Mouse (Mus musculus): Measurements from ENCODE around the gene Brd7. TPM values are rescaled to one million over a fixed set of nuclear protein-coding genes. Genes with fewer than 3 reads are reported as not detected.
A peak's percentile ranks its signal among the peaks of the same experiment; 100 is the strongest.

Brd7 gene
- polyA plus RNA-seq, 1 experiment from 2014 or later: 32.9 TPM

DNA sequence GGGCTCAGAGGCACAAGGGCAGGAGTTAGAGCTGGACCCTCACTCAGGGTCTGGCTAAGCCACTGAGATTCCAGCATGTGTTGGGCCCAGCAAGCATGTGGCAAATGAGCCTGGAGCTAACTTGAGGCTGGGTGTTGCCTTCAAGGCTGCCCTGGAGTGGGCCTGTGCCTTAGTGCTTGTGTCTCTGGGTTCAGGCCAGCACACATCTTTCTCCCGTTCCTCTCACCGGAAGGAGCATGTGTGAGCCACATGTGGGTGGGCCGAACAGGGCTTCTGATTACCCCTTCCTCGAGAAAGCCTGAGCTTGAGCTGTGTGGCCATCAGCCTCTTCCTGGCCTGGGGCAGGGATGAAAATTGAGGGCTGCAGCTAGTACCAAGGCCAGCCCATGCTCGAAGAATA is 44.7 kb downstream of the Brd7 start:
- Histone ChIP-seq H3K27ac (ENCODE audit: low read length) (no peak overlapping the region), H3K27me3 (replicated peaks; ENCODE audit: control insufficient read depth, insufficient read depth, low read length) (no peaks in the 10 kb centered on the region), H3K36me3 (ENCODE audit: control insufficient read depth, insufficient read depth, low read length) (no peaks in the 10 kb centered on the region), H3K4me2 (ENCODE audit: low read depth, low read length) (no peak overlapping the region), H3K4me3 (ENCODE audit: low read length) (no peak overlapping the region), H3K4me1 (ENCODE audit: control insufficient read depth, insufficient read depth, low read length) (peaks cover 15% of the 10 kb centered on the region), H3K9ac (ENCODE audit: low read depth, low read length) (peak overlapping the region; percentile 14; the same call in 1 of the 2 replicates), H3K9me3 (ENCODE audit: control insufficient read depth, low read length) (no peaks in the 10 kb centered on the region)
- WGBS: 66% methylated on average over 5 of the region's 5 CpGs
- ATAC-seq: no peak

DNA sequence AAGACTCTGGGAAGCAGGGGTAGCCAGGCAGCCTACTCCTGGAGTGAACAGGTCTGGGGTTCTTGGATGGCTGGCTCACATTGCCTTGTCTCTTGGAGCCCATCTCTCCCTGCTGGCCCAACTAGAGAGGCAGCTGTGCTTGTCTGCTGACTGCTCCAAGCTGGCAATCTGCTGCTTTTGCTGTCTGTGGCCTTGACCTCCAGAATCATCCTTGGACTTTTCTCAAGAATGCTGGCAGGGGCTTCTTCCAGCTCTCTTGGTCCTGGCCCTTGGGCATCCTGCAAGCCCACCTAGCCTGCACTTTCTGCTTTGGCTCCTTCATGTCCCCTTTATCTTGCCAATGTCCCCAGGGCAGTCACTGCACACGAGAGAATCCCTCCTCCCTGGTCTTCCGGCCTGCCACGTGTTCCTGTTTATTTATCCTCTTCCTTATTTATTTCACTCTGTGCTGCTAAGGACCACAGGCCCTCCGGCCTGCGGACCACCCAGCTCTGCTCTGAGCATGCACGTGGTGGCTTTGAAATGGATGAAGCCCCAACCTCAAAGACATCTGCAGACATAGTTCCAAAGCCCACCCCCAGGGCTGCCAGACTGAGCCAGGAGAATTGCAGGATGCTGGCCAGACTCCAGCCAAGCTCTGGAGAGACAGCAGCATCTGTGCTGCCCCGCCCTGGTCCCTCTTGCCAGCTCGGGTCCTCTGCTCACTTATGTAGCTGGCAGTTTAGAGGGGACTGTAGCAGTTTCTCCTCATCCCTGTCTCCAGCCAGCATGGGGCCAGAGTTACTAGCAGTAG is 45.7 kb downstream of the Brd7 start:
- H3K27me3 ChIP-seq (replicated peaks; ENCODE audit: control insufficient read depth, insufficient read depth, low read length): no peaks in the 10 kb centered on the region
- peak overlapping the region; percentile 27; the same call in 1 of the 2 replicates for H3K27ac ChIP-seq (ENCODE audit: low read length)
- H3K4me2 ChIP-seq (ENCODE audit: low read depth, low read length): no peak overlapping the region
- ATAC-seq: peak; percentile 82
- peak overlapping the region; percentile 19; the same call in 1 of the 2 replicates for H3K9ac ChIP-seq (ENCODE audit: low read depth, low read length)
- peaks cover 15% of the 10 kb centered on the region for H3K4me1 ChIP-seq (ENCODE audit: control insufficient read depth, insufficient read depth, low read length)
- no peaks in the 10 kb centered on the region for H3K36me3 ChIP-seq (ENCODE audit: control insufficient read depth, insufficient read depth, low read length)
- WGBS: 33% methylated on average over 8 of the region's 8 CpGs
- no peak overlapping the region for H3K4me3 ChIP-seq (ENCODE audit: low read length)
- H3K9me3 ChIP-seq (ENCODE audit: control insufficient read depth, low read length): no peaks in the 10 kb centered on the region

DNA sequence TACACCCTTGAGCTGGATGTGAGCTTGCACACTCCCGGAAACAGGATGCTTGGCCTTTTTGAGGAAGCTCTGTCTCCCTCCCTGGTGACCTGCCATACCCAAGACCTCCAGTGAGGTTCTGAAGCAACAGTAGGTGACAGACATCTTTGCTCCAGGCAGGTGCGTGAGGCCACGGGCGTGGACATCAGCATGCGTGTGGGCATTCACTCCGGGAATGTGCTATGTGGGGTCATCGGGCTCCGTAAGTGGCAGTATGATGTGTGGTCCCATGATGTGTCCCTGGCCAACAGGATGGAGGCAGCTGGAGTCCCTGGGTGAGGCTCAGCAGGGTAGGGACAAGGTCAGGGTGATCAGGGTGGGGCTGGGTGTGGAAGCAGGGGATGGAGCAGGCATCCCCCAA is 46.7 kb downstream of the Brd7 start:
- Histone ChIP-seq H3K4me1 (ENCODE audit: control insufficient read depth, insufficient read depth, low read length) (peaks cover 15% of the 10 kb centered on the region), H3K9me3 (ENCODE audit: control insufficient read depth, low read length) (no peaks in the 10 kb centered on the region), H3K9ac (ENCODE audit: low read depth, low read length) (no peak overlapping the region), H3K4me2 (ENCODE audit: low read depth, low read length) (no peak overlapping the region), H3K27me3 (replicated peaks; ENCODE audit: control insufficient read depth, insufficient read depth, low read length) (no peaks in the 10 kb centered on the region), H3K27ac (ENCODE audit: low read length) (no peak overlapping the region), H3K36me3 (ENCODE audit: control insufficient read depth, insufficient read depth, low read length) (no peaks in the 10 kb centered on the region), H3K4me3 (ENCODE audit: low read length) (no peak overlapping the region)
- ATAC-seq: no peak
- 94% methylated on average over 8 of the region's 8 CpGs for WGBS

DNA sequence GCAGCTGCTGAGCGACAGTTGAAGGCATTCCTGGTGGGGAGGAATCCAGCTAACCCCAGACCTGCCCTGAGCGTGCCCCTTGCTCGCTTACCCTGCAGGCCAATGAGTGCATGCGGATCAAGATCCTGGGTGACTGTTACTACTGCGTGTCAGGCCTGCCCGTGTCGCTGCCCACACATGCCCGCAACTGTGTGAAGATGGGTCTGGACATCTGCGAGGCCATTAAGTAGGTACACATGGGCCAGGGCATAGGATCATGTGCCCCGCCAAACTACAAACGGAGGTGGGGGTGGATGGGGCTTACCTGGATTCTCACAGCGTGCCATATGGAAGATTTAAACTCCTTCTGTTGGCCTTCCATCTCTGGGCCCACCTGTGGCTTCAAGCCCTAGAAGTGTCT is 48.0 kb downstream of the Brd7 start:
- ATAC-seq: no peak
- WGBS: 92% methylated on average over 12 of the region's 12 CpGs
- Histone ChIP-seq H3K36me3 (ENCODE audit: control insufficient read depth, insufficient read depth, low read length) (no peaks in the 10 kb centered on the region), H3K9me3 (ENCODE audit: control insufficient read depth, low read length) (no peaks in the 10 kb centered on the region), H3K27ac (ENCODE audit: low read length) (no peak overlapping the region), H3K4me2 (ENCODE audit: low read depth, low read length) (no peak overlapping the region), H3K4me3 (ENCODE audit: low read length) (no peak overlapping the region), H3K27me3 (replicated peaks; ENCODE audit: control insufficient read depth, insufficient read depth, low read length) (no peaks in the 10 kb centered on the region), H3K4me1 (ENCODE audit: control insufficient read depth, insufficient read depth, low read length) (peaks cover 15% of the 10 kb centered on the region), H3K9ac (ENCODE audit: low read depth, low read length) (no peak overlapping the region)

DNA sequence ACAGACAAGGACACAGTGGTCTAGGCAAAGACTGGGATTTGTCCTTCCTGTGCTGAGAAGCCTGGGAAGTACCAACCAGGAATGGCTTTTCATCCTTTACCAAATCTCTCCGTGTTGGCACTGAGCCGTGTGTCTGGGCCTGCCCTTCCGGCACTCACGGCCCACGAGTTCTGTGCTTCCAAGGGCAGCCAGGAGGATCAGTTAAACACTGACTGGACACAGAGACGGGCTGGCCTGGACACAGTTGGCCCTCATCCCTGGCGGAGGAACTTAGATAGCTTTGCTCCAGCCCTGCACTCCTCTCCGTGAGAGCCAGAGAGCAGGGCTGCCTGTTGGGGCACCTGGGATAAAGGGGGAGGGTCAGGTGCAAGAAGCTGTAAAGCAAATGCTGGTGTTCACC is 49.0 kb downstream of the Brd7 start:
- Histone ChIP-seq H3K4me1 (ENCODE audit: control insufficient read depth, insufficient read depth, low read length) (peaks cover 15% of the 10 kb centered on the region), H3K36me3 (ENCODE audit: control insufficient read depth, insufficient read depth, low read length) (no peaks in the 10 kb centered on the region), H3K4me3 (ENCODE audit: low read length) (no peak overlapping the region), H3K9ac (ENCODE audit: low read depth, low read length) (no peak overlapping the region), H3K27me3 (replicated peaks; ENCODE audit: control insufficient read depth, insufficient read depth, low read length) (no peaks in the 10 kb centered on the region), H3K27ac (ENCODE audit: low read length) (no peak overlapping the region), H3K4me2 (ENCODE audit: low read depth, low read length) (no peak overlapping the region), H3K9me3 (ENCODE audit: control insufficient read depth, low read length) (no peaks in the 10 kb centered on the region)
- no peak for ATAC-seq
- WGBS: 69% methylated on average over 8 of the region's 8 CpGs

DNA sequence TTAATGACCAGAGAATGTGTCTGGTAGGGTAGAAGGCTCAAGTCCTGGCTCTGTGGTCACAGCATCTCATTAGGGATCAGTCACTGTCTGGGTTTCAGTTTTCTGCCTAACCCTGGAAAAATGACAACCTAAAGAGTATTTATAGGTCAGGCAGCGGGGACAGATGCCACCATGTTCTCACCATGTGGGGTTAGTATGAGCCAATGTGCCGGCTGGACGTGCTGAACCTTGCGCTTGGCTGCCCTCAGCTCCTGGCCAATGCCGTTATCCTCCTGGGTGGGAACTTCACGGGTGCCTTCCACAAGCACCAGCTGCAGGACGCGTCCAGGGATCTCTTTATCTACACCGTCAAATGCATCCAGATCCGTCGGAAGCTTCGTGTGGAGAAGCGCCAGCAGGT is 51.7 kb downstream of the Brd7 start:
- H3K36me3 ChIP-seq (ENCODE audit: control insufficient read depth, insufficient read depth, low read length): no peaks in the 10 kb centered on the region
- no peak for ATAC-seq
- no peak overlapping the region for H3K4me3 ChIP-seq (ENCODE audit: low read length)
- H3K4me2 ChIP-seq (ENCODE audit: low read depth, low read length): no peak overlapping the region
- no peak overlapping the region for H3K27ac ChIP-seq (ENCODE audit: low read length)
- H3K9me3 ChIP-seq (ENCODE audit: control insufficient read depth, low read length): no peaks in the 10 kb centered on the region
- H3K9ac ChIP-seq (ENCODE audit: low read depth, low read length): no peak overlapping the region
- H3K27me3 ChIP-seq (replicated peaks; ENCODE audit: control insufficient read depth, insufficient read depth, low read length): no peaks in the 10 kb centered on the region
- no peaks in the 10 kb centered on the region for H3K4me1 ChIP-seq (ENCODE audit: control insufficient read depth, insufficient read depth, low read length)
- 90% methylated on average over 13 of the region's 13 CpGs for WGBS

DNA sequence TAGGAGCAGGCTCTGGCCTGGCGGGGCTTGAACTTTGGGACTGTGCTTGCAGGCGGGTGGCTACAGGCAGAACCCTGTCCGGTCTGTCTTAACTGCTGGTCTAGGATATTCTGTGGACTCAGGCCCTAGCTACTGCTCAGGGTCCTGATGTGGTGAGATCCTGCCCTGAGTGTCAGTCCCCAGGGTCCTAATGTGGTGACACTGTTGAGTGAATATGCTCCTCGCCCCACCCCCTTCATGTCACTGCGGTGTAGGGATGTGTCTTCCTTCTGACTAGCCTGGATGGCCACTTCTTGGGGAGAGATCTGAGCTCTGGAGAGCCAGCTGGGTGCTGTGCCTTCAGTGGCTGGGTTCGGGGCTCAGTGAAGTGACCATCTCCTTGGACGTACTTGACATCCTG is 52.1 kb downstream of the Brd7 start:
- H3K27me3 ChIP-seq (replicated peaks; ENCODE audit: control insufficient read depth, insufficient read depth, low read length): no peaks in the 10 kb centered on the region
- H3K4me3 ChIP-seq (ENCODE audit: low read length): no peak overlapping the region
- no peaks in the 10 kb centered on the region for H3K4me1 ChIP-seq (ENCODE audit: control insufficient read depth, insufficient read depth, low read length)
- H3K9ac ChIP-seq (ENCODE audit: low read depth, low read length): no peak overlapping the region
- no peak overlapping the region for H3K27ac ChIP-seq (ENCODE audit: low read length)
- no peaks in the 10 kb centered on the region for H3K36me3 ChIP-seq (ENCODE audit: control insufficient read depth, insufficient read depth, low read length)
- H3K9me3 ChIP-seq (ENCODE audit: control insufficient read depth, low read length): no peaks in the 10 kb centered on the region
- WGBS: 86% methylated on average over 7 of the region's 7 CpGs
- H3K4me2 ChIP-seq (ENCODE audit: low read depth, low read length): no peak overlapping the region
- no peak for ATAC-seq

DNA sequence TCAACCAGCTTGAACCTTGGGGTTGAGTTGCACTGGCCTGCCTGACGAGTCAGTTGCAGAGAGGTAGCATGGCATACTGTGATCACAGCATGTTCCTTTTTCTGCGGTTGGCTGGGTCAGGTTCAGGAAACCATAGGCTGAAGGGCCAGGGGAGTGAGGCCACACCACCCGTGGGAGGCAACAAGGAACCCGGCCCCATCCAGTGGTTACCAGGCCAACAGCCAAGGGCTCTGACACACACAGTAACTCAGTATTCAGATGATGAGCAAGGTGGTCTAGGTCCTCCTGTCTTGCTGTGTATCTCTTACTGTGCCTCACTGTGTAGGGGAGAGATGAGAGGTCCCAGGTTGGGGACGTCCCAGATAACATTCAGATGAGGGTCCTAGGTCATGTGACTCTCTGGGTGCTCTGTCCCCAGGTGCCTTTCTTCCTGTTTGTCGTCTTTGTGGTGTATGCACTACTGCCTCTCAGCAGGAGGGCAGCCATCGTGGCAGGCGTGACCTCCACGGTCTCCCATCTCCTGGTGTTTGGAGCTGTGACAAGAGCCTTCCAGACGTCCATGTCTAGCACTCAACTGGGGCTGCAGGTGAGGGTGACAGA is 52.6 kb downstream of the Brd7 start:
- no peaks in the 10 kb centered on the region for H3K27me3 ChIP-seq (replicated peaks; ENCODE audit: control insufficient read depth, insufficient read depth, low read length)
- H3K9me3 ChIP-seq (ENCODE audit: control insufficient read depth, low read length): no peaks in the 10 kb centered on the region
- ATAC-seq: no peak
- no peaks in the 10 kb centered on the region for H3K4me1 ChIP-seq (ENCODE audit: control insufficient read depth, insufficient read depth, low read length)
- no peak overlapping the region for H3K9ac ChIP-seq (ENCODE audit: low read depth, low read length)
- H3K4me3 ChIP-seq (ENCODE audit: low read length): no peak overlapping the region
- no peak overlapping the region for H3K4me2 ChIP-seq (ENCODE audit: low read depth, low read length)
- H3K36me3 ChIP-seq (ENCODE audit: control insufficient read depth, insufficient read depth, low read length): no peaks in the 10 kb centered on the region
- no peak overlapping the region for H3K27ac ChIP-seq (ENCODE audit: low read length)
- 68% methylated on average over 10 of the region's 10 CpGs for WGBS

DNA sequence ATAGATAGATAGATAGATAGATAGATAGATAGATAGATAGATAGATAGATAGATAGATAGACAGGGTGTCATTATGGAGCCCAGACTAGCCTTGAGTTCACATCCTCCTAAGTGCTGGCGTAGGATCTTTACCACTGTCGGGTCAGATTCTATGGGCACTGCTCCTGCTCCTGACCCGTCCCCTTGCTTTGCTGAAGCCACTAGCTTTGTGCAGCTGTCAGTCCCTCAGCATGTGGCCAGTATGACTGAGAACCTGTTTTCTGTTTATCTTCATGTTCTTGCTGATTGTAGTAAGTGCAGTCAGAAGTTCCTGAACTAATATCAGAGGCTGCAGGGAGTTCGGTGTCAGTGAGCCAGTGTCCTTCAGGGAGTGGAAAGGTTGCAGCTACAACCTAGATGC is 54.3 kb downstream of the Brd7 start:
- WGBS: 88% methylated on average over 4 of the region's 4 CpGs
- Histone ChIP-seq H3K9me3 (ENCODE audit: control insufficient read depth, low read length) (no peaks in the 10 kb centered on the region), H3K27ac (ENCODE audit: low read length) (no peak overlapping the region), H3K9ac (ENCODE audit: low read depth, low read length) (no peak overlapping the region), H3K4me1 (ENCODE audit: control insufficient read depth, insufficient read depth, low read length) (no peaks in the 10 kb centered on the region), H3K4me2 (ENCODE audit: low read depth, low read length) (no peak overlapping the region), H3K4me3 (ENCODE audit: low read length) (no peak overlapping the region), H3K27me3 (replicated peaks; ENCODE audit: control insufficient read depth, insufficient read depth, low read length) (no peaks in the 10 kb centered on the region), H3K36me3 (ENCODE audit: control insufficient read depth, insufficient read depth, low read length) (no peaks in the 10 kb centered on the region)
- ATAC-seq: no peak
